Mouse (Mus musculus): ENCODE data around the gene Jak3. TPM values are rescaled to one million over a fixed set of nuclear protein-coding genes. Genes with fewer than 3 reads are reported as not detected.
"Not testable (repeated sequence)": the region's sequence is repeated elsewhere in the genome, so short reads cannot be mapped to it uniquely, and the experiment has no call there.

Jak3 gene
- polyA plus RNA-seq, 1 experiment from 2014 or later, result 7.2 TPM

DNA sequence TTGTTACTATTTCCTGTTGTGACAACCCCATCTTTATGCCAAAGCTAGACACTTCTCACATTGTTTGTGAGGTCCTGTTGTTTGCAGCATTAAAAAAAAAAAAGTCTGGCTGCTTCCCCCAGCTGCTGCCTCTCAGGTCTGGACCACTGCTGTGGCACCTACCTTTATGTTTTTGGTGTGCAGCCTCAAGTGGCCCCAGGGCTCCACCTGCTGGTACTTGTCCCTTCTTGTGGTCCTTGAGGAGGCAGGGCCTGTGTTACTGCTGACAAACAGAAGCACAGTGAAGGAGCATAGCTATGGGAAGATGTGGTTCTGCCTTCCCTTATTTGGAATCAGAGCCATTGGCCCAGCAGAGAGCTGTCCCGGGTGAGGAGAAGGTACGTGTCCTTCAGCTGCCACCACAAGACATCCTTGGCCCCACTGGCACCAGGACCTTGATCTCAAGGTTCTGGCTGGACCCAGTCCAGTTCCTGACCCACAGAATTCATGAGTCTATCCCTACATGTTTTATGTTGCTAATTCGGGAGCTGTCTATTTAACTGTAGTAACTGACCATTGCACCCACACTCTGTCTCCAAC, 55.6 kb downstream of the Jak3 start:
- Histone ChIP-seq H3K4me3 (replicated peaks) (no peak overlapping the region), H3K9me3 (replicated peaks) (no peaks in the 10 kb centered on the region), H3K36me3 (no peaks in the 10 kb centered on the region), H3K9ac (no peak overlapping the region), H3K4me2 (no peak overlapping the region), H3K27ac (no peak overlapping the region), H3K4me1 (peaks cover 8% of the 10 kb centered on the region), H3K27me3 (peaks cover 29% of the 10 kb centered on the region)
- WGBS, result 45% methylated on average over 3 of the region's 3 CpGs
- ATAC-seq (replicated peaks; ENCODE audit: low FRiP score), result no peak

- not testable (repeated sequence) for H3K4me1 ChIP-seq; H3K4me2 ChIP-seq; H3K27ac ChIP-seq; H3K27me3 ChIP-seq; H3K9ac ChIP-seq; ATAC-seq (replicated peaks; ENCODE audit: low FRiP score); H3K9me3 ChIP-seq (replicated peaks); H3K4me3 ChIP-seq (replicated peaks); H3K36me3 ChIP-seq
These were observed 62.2 kb downstream of the Jak3 start for GRCm38 (mm10) chr8:71738316-71738715.

Small RNAs within 50 kb of the gene (microRNA-seq; reads per million reads assigned to microRNA genes)
- gene Mir6769b, result not detected

Other genes with a start within 250 kb of the Jak3 start
- gene Abhd8, start 212.6 kb upstream of the Jak3 start, polyA plus RNA-seq (2015; fragmentation: Nextera tagmentation; extraction: Ambion mirVana), result 42.8 and 47.0 TPM in 2 replicates
- gene Mrpl34, start 211.3 kb upstream of the Jak3 start, polyA plus RNA-seq (2015; fragmentation: Nextera tagmentation; extraction: Ambion mirVana), result 178 and 198 TPM in 2 replicates
- gene Dda1, start 207.1 kb upstream of the Jak3 start, polyA plus RNA-seq (2015; fragmentation: Nextera tagmentation; extraction: Ambion mirVana), result 98.1 and 106 TPM in 2 replicates
- 1.4 and 2.0 TPM in 2 replicates for gene Ano8, start 190.3 kb upstream of the Jak3 start, polyA plus RNA-seq (2015; fragmentation: Nextera tagmentation; extraction: Ambion mirVana)
- 21.3 and 22.9 TPM in 2 replicates for gene Gtpbp3, start 188.2 kb upstream of the Jak3 start, polyA plus RNA-seq (2015; fragmentation: Nextera tagmentation; extraction: Ambion mirVana)
- gene Plvap, start 164.5 kb upstream of the Jak3 start, polyA plus RNA-seq (2015; fragmentation: Nextera tagmentation; extraction: Ambion mirVana), result 136 and 143 TPM in 2 replicates
- 0.52 and 1.2 TPM in 2 replicates for gene Ccdc194, start 150.6 kb upstream of the Jak3 start, polyA plus RNA-seq (2015; fragmentation: Nextera tagmentation; extraction: Ambion mirVana)
- 50.2 and 53.0 TPM in 2 replicates for gene Bst2, start 138.8 kb upstream of the Jak3 start, polyA plus RNA-seq (2015; fragmentation: Nextera tagmentation; extraction: Ambion mirVana)
- 98.3 and 99.8 TPM in 2 replicates for gene Mvb12a, start 133.4 kb upstream of the Jak3 start, polyA plus RNA-seq (2015; fragmentation: Nextera tagmentation; extraction: Ambion mirVana)
- gene Tmem221, start 117.4 kb upstream of the Jak3 start, polyA plus RNA-seq (2015; fragmentation: Nextera tagmentation; extraction: Ambion mirVana), result 10.6 and 12.8 TPM in 2 replicates
- 0.18 and 0.36 TPM in 2 replicates for gene Nxnl1, start 109.7 kb upstream of the Jak3 start, polyA plus RNA-seq (2015; fragmentation: Nextera tagmentation; extraction: Ambion mirVana)
- 44.5 and 45.3 TPM in 2 replicates for gene Slc27a1, start 107.4 kb upstream of the Jak3 start, polyA plus RNA-seq (2015; fragmentation: Nextera tagmentation; extraction: Ambion mirVana)
- gene Pgls, start 84.1 kb upstream of the Jak3 start, polyA plus RNA-seq (2015; fragmentation: Nextera tagmentation; extraction: Ambion mirVana), result 232 and 247 TPM in 2 replicates
- 4.7 and 5.6 TPM in 2 replicates for gene Fam129c, start 78.6 kb upstream of the Jak3 start, polyA plus RNA-seq (2015; fragmentation: Nextera tagmentation; extraction: Ambion mirVana)
- gene Colgalt1, start 65.3 kb upstream of the Jak3 start, polyA plus RNA-seq (2015; fragmentation: Nextera tagmentation; extraction: Ambion mirVana), result 67.7 and 78.0 TPM in 2 replicates
- gene Unc13a, start 4.5 kb upstream of the Jak3 start, polyA plus RNA-seq (2015; fragmentation: Nextera tagmentation; extraction: Ambion mirVana), result 0.80 and 1.2 TPM in 2 replicates
- 1.2 and 1.7 TPM in 2 replicates for gene Insl3, start 12.9 kb downstream of the Jak3 start, polyA plus RNA-seq (2015; fragmentation: Nextera tagmentation; extraction: Ambion mirVana)
- gene B3gnt3, start 25.5 kb downstream of the Jak3 start, polyA plus RNA-seq (2015; fragmentation: Nextera tagmentation; extraction: Ambion mirVana), result 2.8 and 3.9 TPM in 2 replicates
- gene Fcho1, start 49.4 kb downstream of the Jak3 start, polyA plus RNA-seq (2015; fragmentation: Nextera tagmentation; extraction: Ambion mirVana), result 6.3 and 6.5 TPM in 2 replicates
- gene Zfp709, start 205.7 kb downstream of the Jak3 start, polyA plus RNA-seq (2015; fragmentation: Nextera tagmentation; extraction: Ambion mirVana), result 6.4 and 6.6 TPM in 2 replicates
- gene Zfp882, start 232.3 kb downstream of the Jak3 start, polyA plus RNA-seq (2015; fragmentation: Nextera tagmentation; extraction: Ambion mirVana), result 6.8 and 7.3 TPM in 2 replicates
- gene Zfp617, start 232.3 kb downstream of the Jak3 start, polyA plus RNA-seq (2015; fragmentation: Nextera tagmentation; extraction: Ambion mirVana), result 24.8 and 26.1 TPM in 2 replicates